Mouse (Mus musculus) embryonic facial prominence, embryonic 13.5 days (tissue): ENCODE measurements at regions not wholly inside any gene's neighbourhood (a gene's known extent, or its start where the extent isn't known, plus 50 kb on each side); places are given as distances from the start of the nearest gene placed in this dataset.
"Not testable (repeated sequence)": the region's sequence is repeated elsewhere in the genome, so short reads cannot be mapped to it uniquely, and the experiment has no call there.

ENCODE experiments used
- ATAC-seq: fragments of 200-750 bp; cut with Nextera tagmentation; 2 replicates; pipeline ENCODE4 v1.8.0; 2017; ENCODE audit warnings: low read depth; ENCODE audit not compliant: insufficient number of reproducible peaks, insufficient read depth, low FRiP score, low TSS enrichment
- H3K27ac ChIP-seq: fragments of 300-500 bp; sonication (generic); 2 replicates; pipeline ENCODE4 v1.5.1; 2015; ENCODE audit warnings: moderate library complexity, mild to moderate bottlenecking, inconsistent platforms
- H3K27me3 ChIP-seq: fragments of 300-500 bp; sonication (generic); 2 replicates; pipeline ENCODE4 v1.6.1; 2015; ENCODE audit warnings: mild to moderate bottlenecking, inconsistent platforms
- H3K36me3 ChIP-seq: fragments of 300-500 bp; sonication (generic); 2 replicates; pipeline ENCODE4 v1.6.1; 2015; ENCODE audit warnings: mild to moderate bottlenecking, inconsistent platforms
- H3K4me1 ChIP-seq: fragments of 300-500 bp; sonication (generic); 2 replicates; pipeline ENCODE4 v1.6.1; 2015; ENCODE audit warnings: inconsistent platforms
- H3K4me2 ChIP-seq: fragments of 300-500 bp; sonication (generic); 2 replicates; pipeline ENCODE4 v1.6.1; 2015; ENCODE audit warnings: moderate library complexity, mild to moderate bottlenecking, inconsistent platforms
- H3K4me3 ChIP-seq: fragments of 300-500 bp; sonication (generic); 2 replicates; pipeline ENCODE4 v1.5.1; 2015; ENCODE audit warnings: mild to moderate bottlenecking, inconsistent platforms
- H3K9ac ChIP-seq: fragments of 300-500 bp; sonication (generic); 2 replicates; pipeline ENCODE4 v1.6.1; 2015; ENCODE audit warnings: mild to moderate bottlenecking, inconsistent platforms
- H3K9me3 ChIP-seq: fragments of 300-500 bp; sonication (generic); 2 replicates; pipeline ENCODE4 v1.6.1; 2016; ENCODE audit warnings: inconsistent platforms
- WGBS: fragments of 180-500 bp; shearing (Covaris S2); methylation state at CpG from one replicate; pipeline ENCODE4 v1.1.7; 2015; ENCODE audit warnings: mixed read lengths; 5-methylcytosine and 5-hydroxymethylcytosine counted together

GRCm38 (mm10) chr19:59516957-59517356 lies 58.8 kb downstream of the Emx2 start:
- no peaks in the 10 kb centered on the region for H3K9me3 ChIP-seq
- ATAC-seq, result no peak
- no peak overlapping the region for H3K4me2 ChIP-seq
- no peaks in the 10 kb centered on the region for H3K36me3 ChIP-seq
- no peak overlapping the region for H3K27ac ChIP-seq
- H3K4me3 ChIP-seq, result no peak overlapping the region
- no peaks in the 10 kb centered on the region for H3K4me1 ChIP-seq
- 83% methylated on average over 4 of the region's 4 CpGs for whole genome bisulfite sequencing
- no peaks in the 10 kb centered on the region for H3K27me3 ChIP-seq
- no peak overlapping the region for H3K9ac ChIP-seq

- no peak overlapping the region for H3K4me3 ChIP-seq
- WGBS, result 81% methylated on average over 3 of the region's 3 CpGs
- H3K27ac ChIP-seq, result no peak overlapping the region
- H3K9me3 ChIP-seq, result no peaks in the 10 kb centered on the region
- ATAC-seq, result no peak
- H3K36me3 ChIP-seq, result no peaks in the 10 kb centered on the region
- H3K4me1 ChIP-seq, result no peaks in the 10 kb centered on the region
- no peaks in the 10 kb centered on the region for H3K27me3 ChIP-seq
- H3K4me2 ChIP-seq, result no peak overlapping the region
- H3K9ac ChIP-seq, result no peak overlapping the region
These were observed 61.0 kb downstream of the Emx2 start for GRCm38 (mm10) chr19:59519156-59519555.

- Histone ChIP-seq H3K27me3 (no peaks in the 10 kb centered on the region), H3K36me3 (no peaks in the 10 kb centered on the region), H3K4me2 (no peak overlapping the region), H3K4me1 (no peaks in the 10 kb centered on the region), H3K9ac (no peak overlapping the region), H3K4me3 (no peak overlapping the region), H3K9me3 (no peaks in the 10 kb centered on the region), H3K27ac (no peak overlapping the region)
- no peak for ATAC-seq
- 50% methylated on average over 11 of the region's 11 CpGs for WGBS
These were observed 64.0 kb downstream of the Emx2 start for GRCm38 (mm10) chr19:59522176-59522575.

GRCm38 (mm10) chr19:59523356-59523755 lies 65.2 kb downstream of the Emx2 start:
- no peaks in the 10 kb centered on the region for H3K4me1 ChIP-seq
- H3K9me3 ChIP-seq, result no peaks in the 10 kb centered on the region
- no peak overlapping the region for H3K4me3 ChIP-seq
- no peak overlapping the region for H3K9ac ChIP-seq
- H3K27me3 ChIP-seq, result no peaks in the 10 kb centered on the region
- H3K36me3 ChIP-seq, result no peaks in the 10 kb centered on the region
- no peak overlapping the region for H3K27ac ChIP-seq
- no peak overlapping the region for H3K4me2 ChIP-seq
- 65% methylated on average over 10 of the region's 10 CpGs for WGBS
- ATAC-seq, result no peak

GRCm38 (mm10) chr19:59564101-59564500 lies 105.9 kb downstream of the Emx2 start:
- H3K36me3 ChIP-seq, result no peaks in the 10 kb centered on the region
- H3K9me3 ChIP-seq, result no peaks in the 10 kb centered on the region
- WGBS, result 75% methylated on average over 4 of the region's 4 CpGs
- H3K27ac ChIP-seq, result no peak overlapping the region
- ATAC-seq, result no peak
- no peak overlapping the region for H3K9ac ChIP-seq
- no peaks in the 10 kb centered on the region for H3K27me3 ChIP-seq
- H3K4me1 ChIP-seq, result no peaks in the 10 kb centered on the region
- no peak overlapping the region for H3K4me3 ChIP-seq
- no peak overlapping the region for H3K4me2 ChIP-seq

DNA sequence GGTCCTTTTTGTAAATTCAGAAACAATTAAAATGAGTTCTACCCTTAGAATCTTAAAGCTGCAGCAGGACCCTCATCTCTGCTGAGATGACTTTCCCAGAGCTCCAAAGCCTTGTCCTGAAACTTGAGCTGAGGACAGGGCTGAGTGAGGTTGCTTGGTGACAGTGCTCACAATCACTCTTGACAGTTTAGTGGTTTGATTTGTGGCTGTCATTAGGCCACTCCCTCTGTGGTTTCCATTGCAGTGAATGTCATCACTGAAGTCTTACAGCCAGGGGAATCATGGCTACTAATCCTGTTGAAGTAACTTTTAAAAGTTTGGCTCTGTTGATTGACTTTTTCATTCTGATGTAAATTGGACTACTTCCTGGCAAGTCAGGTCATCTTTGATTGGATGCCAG lies 110.7 kb downstream of the Emx2 start:
- no peaks in the 10 kb centered on the region for H3K27me3 ChIP-seq
- H3K27ac ChIP-seq, result no peak overlapping the region
- no peaks in the 10 kb centered on the region for H3K4me1 ChIP-seq
- no peak overlapping the region for H3K4me2 ChIP-seq
- ATAC-seq, result no peak
- H3K9ac ChIP-seq, result no peak overlapping the region
- H3K36me3 ChIP-seq, result no peaks in the 10 kb centered on the region
- no peak overlapping the region for H3K4me3 ChIP-seq
- H3K9me3 ChIP-seq, result no peaks in the 10 kb centered on the region

GRCm38 (mm10) chr19:59569590-59569989 lies 111.4 kb downstream of the Emx2 start:
- 80% methylated on average over 2 of the region's 2 CpGs for WGBS
- not testable (repeated sequence) for ATAC-seq, H3K27me3 ChIP-seq, H3K4me1 ChIP-seq, H3K4me3 ChIP-seq, H3K36me3 ChIP-seq, H3K27ac ChIP-seq, H3K9ac ChIP-seq, H3K4me2 ChIP-seq, H3K9me3 ChIP-seq

DNA sequence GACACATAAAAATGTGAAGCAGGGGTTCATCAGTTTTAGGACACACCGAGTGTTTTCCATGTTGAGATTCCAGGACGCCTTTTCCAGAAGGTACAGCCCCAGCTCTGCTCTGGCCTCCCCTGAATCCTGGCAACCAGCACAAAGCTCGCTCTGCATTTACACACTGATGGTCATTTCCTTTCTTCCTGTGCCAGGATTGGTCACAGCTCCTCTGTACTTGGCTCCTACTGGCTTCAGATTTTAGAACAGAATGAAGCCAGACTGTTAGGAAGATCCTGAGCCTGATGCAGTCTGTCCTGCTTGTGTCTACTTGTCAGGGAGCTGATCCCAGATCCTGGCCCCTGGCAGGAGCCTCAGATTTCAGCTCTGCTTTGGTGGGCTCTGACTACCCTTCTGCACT lies 116.2 kb downstream of the Emx2 start:
- Histone ChIP-seq H3K9ac (no peak overlapping the region), H3K27me3 (no peaks in the 10 kb centered on the region), H3K36me3 (no peaks in the 10 kb centered on the region), H3K4me2 (no peak overlapping the region), H3K4me1 (0 out of 2 replicates have a peak, but pooled peaks cover 3% of the 10 kb centered on the region), H3K27ac (no peak overlapping the region), H3K4me3 (no peak overlapping the region), H3K9me3 (no peaks in the 10 kb centered on the region)
- ATAC-seq, result no peak
- 67% methylated on average over 3 of the region's 3 CpGs for WGBS

GRCm38 (mm10) chr19:59577886-59578285 lies 119.7 kb downstream of the Emx2 start:
- Histone ChIP-seq H3K4me1 (0 out of 2 replicates have a peak, but pooled peaks cover 3% of the 10 kb centered on the region), H3K4me3 (no peak overlapping the region), H3K36me3 (no peaks in the 10 kb centered on the region), H3K27ac (no peak overlapping the region), H3K27me3 (no peaks in the 10 kb centered on the region), H3K4me2 (no peak overlapping the region), H3K9me3 (no peaks in the 10 kb centered on the region), H3K9ac (no peak overlapping the region)
- WGBS, result 66% methylated on average over 9 of the region's 9 CpGs
- no peak for ATAC-seq

DNA sequence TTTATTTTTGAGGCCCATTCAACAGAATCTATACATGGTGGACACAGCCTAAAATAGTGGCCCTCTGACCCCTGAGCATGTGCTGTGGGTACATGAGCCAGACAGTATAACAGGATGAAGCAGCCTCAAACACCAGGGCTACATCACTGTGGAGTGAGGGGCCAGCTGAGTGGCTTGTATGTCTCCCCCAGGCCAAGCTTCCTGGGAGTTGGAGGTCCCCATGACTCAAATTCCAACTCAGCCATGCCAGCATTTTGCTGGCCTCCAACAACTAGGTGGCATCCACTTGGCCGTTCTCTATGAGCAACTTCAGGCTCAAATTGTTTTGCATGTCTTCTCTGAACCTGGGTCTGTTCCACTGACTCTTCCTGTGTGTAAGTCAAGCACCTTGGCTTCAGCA lies 121.5 kb downstream of the Emx2 start:
- Histone ChIP-seq H3K4me1 (no peaks in the 10 kb centered on the region), H3K9me3 (no peaks in the 10 kb centered on the region), H3K4me2 (no peak overlapping the region), H3K4me3 (no peak overlapping the region), H3K9ac (no peak overlapping the region), H3K27ac (no peak overlapping the region), H3K36me3 (no peaks in the 10 kb centered on the region), H3K27me3 (no peaks in the 10 kb centered on the region)
- WGBS, result 85% methylated on average over 1 of the region's 1 CpGs
- no peak for ATAC-seq

GRCm38 (mm10) chr19:59585835-59586234 lies 127.7 kb downstream of the Emx2 start:
- Histone ChIP-seq H3K27me3 (no peaks in the 10 kb centered on the region), H3K27ac (no peak overlapping the region), H3K4me2 (no peak overlapping the region), H3K4me1 (peaks cover 18% of the 10 kb centered on the region; the same call in 1 of the 2 replicates), H3K9ac (no peak overlapping the region), H3K36me3 (no peaks in the 10 kb centered on the region), H3K4me3 (no peak overlapping the region), H3K9me3 (no peaks in the 10 kb centered on the region)
- ATAC-seq, result no peak
- 19% methylated on average over 4 of the region's 4 CpGs for WGBS

- no peak for ATAC-seq
- H3K27ac ChIP-seq, result no peak overlapping the region
- H3K9ac ChIP-seq, result no peak overlapping the region
- H3K9me3 ChIP-seq, result no peaks in the 10 kb centered on the region
- H3K4me2 ChIP-seq, result no peak overlapping the region
- H3K27me3 ChIP-seq, result no peaks in the 10 kb centered on the region
- no peaks in the 10 kb centered on the region for H3K36me3 ChIP-seq
- peaks cover 18% of the 10 kb centered on the region; the same call in 1 of the 2 replicates for H3K4me1 ChIP-seq
- WGBS, result 38% methylated on average over 12 of the region's 12 CpGs
- H3K4me3 ChIP-seq, result no peak overlapping the region
These were observed 129.1 kb downstream of the Emx2 start for GRCm38 (mm10) chr19:59587303-59587702.

GRCm38 (mm10) chr19:59588068-59588522 lies 129.9 kb downstream of the Emx2 start:
- peak overlapping the region; percentile 34 for H3K4me3 ChIP-seq
- H3K9ac ChIP-seq, result 0 out of 2 replicates have a peak overlapping the region, but pooled peaks have one; percentile 17
- no peak for ATAC-seq
- H3K4me2 ChIP-seq, result peak overlapping the region; percentile 59
- 7% methylated on average over 17 of the region's 17 CpGs for whole genome bisulfite sequencing
- no peaks in the 10 kb centered on the region for H3K9me3 ChIP-seq
- H3K36me3 ChIP-seq, result no peaks in the 10 kb centered on the region
- H3K27ac ChIP-seq, result no peak overlapping the region
- H3K27me3 ChIP-seq, result no peaks in the 10 kb centered on the region
- peaks cover 18% of the 10 kb centered on the region; the same call in 1 of the 2 replicates for H3K4me1 ChIP-seq
